Mouse (Mus musculus) G1E (cell line): ENCODE measurements around the gene Cspg4. TPM values are rescaled to one million over a fixed set of nuclear protein-coding genes. Genes with fewer than 3 reads are reported as not detected.

Experiments used
- ATAC-seq: 2 replicates; pipeline ENCODE4 v1.8.0; 2016; ENCODE audit warnings: mild to moderate bottlenecking; ENCODE audit not compliant: insufficient number of reproducible peaks, poor library complexity, low FRiP score, severe bottlenecking; ENCODE audit errors: extremely low read depth
- DNase-seq: peaks from one replicate; pipeline ENCODE4 v3.0.0; 2012; ENCODE audit warnings: low spot score
- H3K27me3 ChIP-seq: 2 replicates; pipeline ENCODE4 v1.6.1; 2012; ENCODE audit warnings: mild to moderate bottlenecking, low read length, inconsistent platforms; ENCODE audit not compliant: insufficient read depth
- H3K36me3 ChIP-seq: replicated peaks from 2 replicates; pipeline ENCODE3; 2012; ENCODE audit warnings: mild to moderate bottlenecking, inconsistent platforms
- H3K4me1 ChIP-seq: 2 replicates; pipeline ENCODE4 v1.6.1; 2012; ENCODE audit warnings: low read depth, low read length, inconsistent platforms, mixed read lengths; ENCODE audit not compliant: insufficient read depth
- H3K4me3 ChIP-seq: 2 replicates; pipeline ENCODE4 v1.5.1; 2012; ENCODE audit warnings: low read depth, mild to moderate bottlenecking, inconsistent platforms, low read length, moderate library complexity, mixed read lengths
- H3K9me3 ChIP-seq: replicated peaks from 2 replicates; pipeline ENCODE4 v1.6.1; 2012; ENCODE audit warnings: inconsistent platforms
- CTCF ChIP-seq: IDR thresholded peaks from 2 replicates; pipeline ENCODE4 v1.5.1; 2012; ENCODE audit warnings: low read depth, low read length, inconsistent platforms, mixed read lengths
- GATA1 ChIP-seq: IDR thresholded peaks from 2 replicates; pipeline ENCODE4 v1.6.1; 2012; ENCODE audit warnings: borderline replicate concordance, low read length, inconsistent platforms, mixed read lengths
- GATA2 ChIP-seq: IDR thresholded peaks from 2 replicates; pipeline ENCODE4 v1.6.1; 2012; ENCODE audit warnings: low read depth, low read length, inconsistent platforms, borderline replicate concordance
- POLR2AphosphoS5 ChIP-seq: IDR thresholded peaks from 2 replicates; pipeline ENCODE4 v1.6.1; 2012; ENCODE audit warnings: low read depth, low read length, inconsistent platforms; ENCODE audit not compliant: insufficient replicate concordance
- TAL1 ChIP-seq: conservative IDR thresholded peaks from 2 replicates; pipeline ENCODE4 v1.6.1; 2012; ENCODE audit warnings: low read depth, low read length, inconsistent platforms, mixed read lengths
- polyA plus RNA-seq: library from polyadenylated mRNA; stranded (reverse); fragments of >175 nt; gene quantifications from 2 replicates; pipeline ENCODE4 v1.2.3, GENCODE M21; 2012
- total RNA-seq, 2 experiments: library from RNA; stranded (forward) in 1 of 2; stranded (reverse) in 1 of 2; fragments of 200-1000 nt in 1 of 2; fragments of >200 nt in 1 of 2; fragmentation: Nextera tagmentation in 1 of 2; gene quantifications; 2 replicates each; pipeline ENCODE4 v1.2.3; 2014 to 2017

The Cspg4 gene
- total and polyA plus RNA-seq, 3 experiments = 0.16 TPM; not detected in 2

- ATAC-seq (no peak), DNase-seq (no peak)
- Histone ChIP-seq H3K36me3 (no peaks in the 10 kb centered on the region), H3K4me1 (peaks cover 4% of the 10 kb centered on the region; the same call in 1 of the 2 replicates), H3K4me3 (no peak overlapping the region), H3K27me3 (peaks cover 29% of the 10 kb centered on the region; the same call in 1 of the 2 replicates), H3K9me3 (no peaks in the 10 kb centered on the region)
- no peak for TF ChIP-seq GATA2
- no peak for TF ChIP-seq POLR2AphosphoS5
- no peak for TF ChIP-seq GATA1
- TF ChIP-seq CTCF = no peak
- no peak for TF ChIP-seq TAL1
Measured at GRCm38 (mm10) chr9:56884328-56884727, 19.5 kb downstream of the Cspg4 start.

- Histone ChIP-seq H3K36me3 (no peaks in the 10 kb centered on the region), H3K4me1 (peaks cover 12% of the 10 kb centered on the region), H3K4me3 (no peak overlapping the region), H3K9me3 (no peaks in the 10 kb centered on the region), H3K27me3 (peaks cover 35% of the 10 kb centered on the region; the same call in 1 of the 2 replicates)
- DNase-seq (no peak), ATAC-seq (no peak)
- TF ChIP-seq GATA1 (no peak), GATA2 (no peak), POLR2AphosphoS5 (no peak), TAL1 (no peak), CTCF (peak; percentile 16; the same call in 1 of the 2 replicates)
Measured at GRCm38 (mm10) chr9:56886113-56886512, 21.3 kb downstream of the Cspg4 start.

GRCm38 (mm10) chr9:56886601-56887000, 21.8 kb downstream of the Cspg4 start:
- H3K4me1 ChIP-seq = peaks cover 14% of the 10 kb centered on the region
- H3K9me3 ChIP-seq = no peaks in the 10 kb centered on the region
- H3K27me3 ChIP-seq = peaks cover 35% of the 10 kb centered on the region; the same call in 1 of the 2 replicates
- TF ChIP-seq CTCF (no peak), GATA2 (no peak), GATA1 (no peak), POLR2AphosphoS5 (no peak), TAL1 (no peak)
- H3K4me3 ChIP-seq = no peak overlapping the region
- DNase-seq (no peak), ATAC-seq (no peak)
- no peaks in the 10 kb centered on the region for H3K36me3 ChIP-seq

GRCm38 (mm10) chr9:56887581-56887980, 22.7 kb downstream of the Cspg4 start:
- H3K27me3 ChIP-seq = peaks cover 41% of the 10 kb centered on the region; the same call in 1 of the 2 replicates
- ATAC-seq = no peak
- TF ChIP-seq GATA2 = no peak
- TF ChIP-seq TAL1 = no peak
- no peak for TF ChIP-seq CTCF
- H3K4me3 ChIP-seq = no peak overlapping the region
- H3K36me3 ChIP-seq = no peaks in the 10 kb centered on the region
- no peak for DNase-seq
- H3K4me1 ChIP-seq = peaks cover 18% of the 10 kb centered on the region
- no peaks in the 10 kb centered on the region for H3K9me3 ChIP-seq

- ATAC-seq (no peak; the same call in 1 of the 2 replicates), DNase-seq (peak; percentile 63)
- Histone ChIP-seq H3K36me3 (no peaks in the 10 kb centered on the region), H3K9me3 (no peaks in the 10 kb centered on the region), H3K27me3 (peaks cover 51% of the 10 kb centered on the region), H3K4me1 (peaks cover 21% of the 10 kb centered on the region), H3K4me3 (peak overlapping the region; percentile 52; the same call in 1 of the 2 replicates)
- no peak for TF ChIP-seq GATA1
- TF ChIP-seq CTCF = peak; percentile 86
- no peak for TF ChIP-seq POLR2AphosphoS5
- TF ChIP-seq GATA2 = no peak
- no peak for TF ChIP-seq TAL1
Measured at GRCm38 (mm10) chr9:56889817-56890216, 25.0 kb downstream of the Cspg4 start.

GRCm38 (mm10) chr9:56890522-56891250, 25.9 kb downstream of the Cspg4 start:
- no peak for TF ChIP-seq GATA2
- TF ChIP-seq CTCF = no peak
- no peak for TF ChIP-seq GATA1
- H3K36me3 ChIP-seq = no peaks in the 10 kb centered on the region
- ATAC-seq (no peak), DNase-seq (no peak)
- H3K9me3 ChIP-seq = no peaks in the 10 kb centered on the region
- peaks cover 51% of the 10 kb centered on the region for H3K27me3 ChIP-seq
- peaks cover 21% of the 10 kb centered on the region for H3K4me1 ChIP-seq
- no peak overlapping the region for H3K4me3 ChIP-seq

GRCm38 (mm10) chr9:56891517-56892011, 26.7 kb downstream of the Cspg4 start:
- DNase-seq = peak; percentile 75
- Histone ChIP-seq H3K9me3 (no peaks in the 10 kb centered on the region), H3K27me3 (peaks cover 55% of the 10 kb centered on the region), H3K4me3 (no peak overlapping the region), H3K4me1 (peaks cover 21% of the 10 kb centered on the region), H3K36me3 (no peaks in the 10 kb centered on the region)
- no peak for ATAC-seq
- TF ChIP-seq CTCF = peak; percentile 65
- TF ChIP-seq GATA1 = no peak
